Mouse (Mus musculus): ENCODE data around the gene Cd8a.

DNA sequence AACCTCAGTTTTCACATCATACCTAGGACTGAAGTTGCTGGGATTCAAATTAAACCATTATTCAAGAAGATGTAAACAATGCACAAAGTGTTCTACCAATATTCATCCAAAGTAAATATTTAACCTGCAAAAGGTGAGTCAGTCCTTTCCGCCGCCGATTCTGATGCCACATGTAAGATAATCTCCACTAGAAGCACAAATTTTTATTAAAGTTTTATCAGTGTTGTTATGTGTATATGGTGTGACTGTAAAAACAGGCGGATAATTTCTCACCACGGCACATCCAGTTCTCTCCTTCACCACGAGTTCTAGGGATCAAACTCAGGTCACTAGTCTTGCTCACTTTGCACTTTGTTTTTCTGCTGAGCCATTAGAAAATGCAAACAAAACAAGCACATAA lies 47.6 kb downstream of the Cd8a start:
- TF ChIP-seq POLR2A (IDR thresholded peaks at IDR 0.05; ENCODE audit: insufficient read depth, low read depth, low read length): no peak
- no peak for TF ChIP-seq CTCF (IDR thresholded peaks at IDR 0.05)

Data from heart, adult 2 months (tissue).